27 mouse cellular contexts compared by ENCODE assay signal in the genomic region with DNA sequence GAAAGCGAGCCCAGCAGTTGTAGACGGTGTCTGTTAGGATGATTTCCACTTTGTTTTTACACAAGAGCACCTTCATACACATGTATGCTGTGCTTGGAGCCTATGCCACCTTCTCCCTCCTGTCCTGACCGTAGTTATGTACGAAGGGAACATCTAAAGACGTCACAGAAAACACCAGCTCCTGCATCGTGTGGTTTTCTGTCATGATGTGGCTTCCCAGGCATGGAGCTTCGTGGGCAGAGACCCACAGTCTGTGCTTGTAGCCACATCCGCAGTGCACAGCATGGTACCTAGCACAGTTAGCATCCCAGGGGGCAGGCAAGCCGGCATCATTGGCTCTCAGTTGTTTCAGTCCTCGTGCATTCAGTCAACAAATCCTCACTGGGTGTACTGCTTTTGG. TPM values are rescaled to one million over a fixed set of nuclear protein-coding genes. Genes with fewer than 3 reads are reported as not detected.
DNase-seq lines count a peak whose midpoint lies in the region; TF ChIP-seq lines count a peak whose summit lies in the region.
"Had no signal": no experiment of that assay in that cellular context is flagged by ENCODE, and none has a peak within 500 bp of the region (broad histone marks: within the 10 kb centered on the region; RNA-seq: fewer than 3 reads in every experiment).

No protein-coding gene starts in this region.

- H3K4me3 ChIP-seq in cerebellum, adult 2 months (replicated peaks; ENCODE audit: insufficient read depth, low read depth, low read length) = no peak overlapping the region
- H3K4me3 ChIP-seq: embryonic facial prominence, embryonic 15.5 days; heart, embryonic 13.5 days; left cerebral cortex, adult 2 months; limb, embryonic 15.5 days; neural tube, embryonic 12.5 days had no signal

- no peaks in the 10 kb centered on the region for H3K27me3 ChIP-seq in cerebellum, adult 2 months (ENCODE audit: control insufficient read depth, insufficient read depth, low read length)
- H3K27me3 ChIP-seq: CH12.LX; embryonic facial prominence, embryonic 15.5 days; heart, embryonic 13.5 days; limb, embryonic 15.5 days; neural tube, embryonic 12.5 days; Patski had no signal

- peaks cover 44% of the 10 kb centered on the region for H3K4me1 ChIP-seq in cerebellum, adult 2 months (ENCODE audit: control insufficient read depth, insufficient read depth, low read length)
- H3K4me1 ChIP-seq: embryonic facial prominence, embryonic 15.5 days; limb, embryonic 15.5 days; neural tube, embryonic 12.5 days had no signal

- 48% methylated on average over 10 of the region's 10 CpGs for WGBS in cerebellum, adult 2 months

- intact Hi-C loops in heart, postnatal 25 days (cut with DNase I) = no loop called here

- DNase-seq in cerebellum, adult 2 months = no peak
- no peak for DNase-seq in cerebellum, adult 8-10 months
- DNase-seq in T-cell, adult 2 months (ENCODE audit: low spot score) = peak; percentile 90
- peak; percentile 93 for DNase-seq in naive thymus-derived CD4-positive, alpha-beta T cell, adult 2 months (ENCODE audit: low read depth)
- peak; percentile 34 to 53 for DNase-seq in thymus, postnatal 36 days
- no peak for DNase-seq in frontal cortex, postnatal 14 days (ENCODE audit: low spot score in 2 of 2)
- no peak for DNase-seq in heart, postnatal 25 days (ENCODE audit: low spot score)
- DNase-seq: adrenal gland, adult 8-10 months; cerebellum, adult 18-20 months; cerebellum, postnatal 36 days; gastrocnemius, postnatal 14 days; heart, adult 11 months; heart, postnatal 36 days; kidney, adult 11 months; kidney, postnatal 4 days; left cerebral cortex, postnatal 4 days; lung, postnatal 4 days; midbrain, embryonic 14.5 days; right cerebral cortex, postnatal 4 days had no signal

- no peak for TF ChIP-seq POLR2A in cerebellum, adult 2 months (IDR thresholded peaks at IDR 0.05; ENCODE audit: borderline replicate concordance, insufficient read depth, low read length)

- peak overlapping the region; percentile 51 for H3K27ac ChIP-seq in cerebellum, adult 2 months (ENCODE audit: insufficient read depth, low read length)
- H3K27ac ChIP-seq: embryonic facial prominence, embryonic 15.5 days; heart, embryonic 13.5 days; hindbrain, embryonic 14.5 days; left cerebral cortex, adult 2 months; limb, embryonic 15.5 days; neural tube, embryonic 12.5 days had no signal

- TF ChIP-seq CTCF in cerebellum, adult 2 months (IDR thresholded peaks at IDR 0.05; ENCODE audit: borderline replicate concordance, insufficient read depth, low read depth, low read length) = no peak

RNA-seq across cellular contexts. Expression of gene Atf1, which starts 45.8 kb away (rescaled TPM):
- polyA plus RNA-seq in cerebellum, adult 2 months (2012; rRNA removed) = 16.8 and 18.4 TPM in 2 replicates
- 10 to 100 TPM; 46.0 to 51.8 TPM for total RNA-seq in heart, postnatal 25 days (2021)

Comparison
In these comparisons a context has a peak if more than half of its experiments do, and no peak if none do; other contexts are left out.
1. DNase-seq: peak in T-cell, adult 2 months (single experiment), naive thymus-derived CD4-positive, alpha-beta T cell, adult 2 months (single experiment) and thymus, postnatal 36 days (2 of 2); none in cerebellum, adult 2 months (0 of 2), cerebellum, adult 8-10 months (single experiment), frontal cortex, postnatal 14 days (0 of 2) and heart, postnatal 25 days (single experiment).